Comparison of ENCODE assay signal across 8 mouse cellular contexts in the genomic region with DNA sequence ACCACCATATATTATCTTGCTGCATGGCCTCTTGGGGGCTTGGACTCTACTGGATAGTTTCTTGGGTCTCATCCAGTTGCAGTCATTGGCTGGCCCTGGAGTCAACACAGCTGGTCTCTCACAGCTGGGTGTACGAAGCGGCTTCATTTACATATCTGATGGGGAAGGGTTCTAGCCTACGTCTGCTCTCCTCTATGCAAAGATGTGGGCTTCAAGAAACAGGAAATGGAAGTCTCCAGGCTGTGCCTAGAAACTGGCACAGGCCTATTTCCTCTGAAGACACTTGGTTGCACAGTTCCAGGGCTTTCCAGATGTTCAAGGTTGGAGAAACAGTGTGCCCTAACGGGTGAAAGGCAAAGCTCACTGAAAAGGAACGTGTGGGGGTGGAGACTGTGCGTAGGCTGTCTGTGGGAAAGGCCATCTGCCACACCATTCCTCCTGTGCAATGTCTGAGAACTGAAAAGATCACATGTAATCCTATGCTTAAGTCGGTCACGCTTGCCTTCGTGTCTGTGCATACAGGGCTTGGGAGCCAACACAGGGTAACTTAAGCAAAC. TPM values are rescaled to one million over a fixed set of nuclear protein-coding genes. Genes with fewer than 3 reads are reported as not detected.
DNase-seq lines count a peak whose midpoint lies in the region; ATAC-seq and TF ChIP-seq lines count a peak whose summit lies in the region.

No protein-coding gene starts in this region.

- WGBS in heart, adult 2 months, result 59% methylated on average over 9 of the region's 9 CpGs
- WGBS in limb, embryonic 14.5 days, result 66% methylated on average over 9 of the region's 9 CpGs

- H3K9ac ChIP-seq in heart, adult 2 months (ENCODE audit: low read depth, low read length), result no peak overlapping the region
- no peak overlapping the region for H3K9ac ChIP-seq in limb, embryonic 14.5 days (ENCODE audit: low read depth, low read length, severe bottlenecking)

- no peaks in the 10 kb centered on the region for H3K9me3 ChIP-seq in limb, embryonic 14.5 days (ENCODE audit: control insufficient read depth, low read length)

- no peak for TF ChIP-seq CTCF in Patski (IDR thresholded peaks at IDR 0.05)
- TF ChIP-seq CTCF in heart, adult 2 months (IDR thresholded peaks at IDR 0.05), result no peak

- H3K4me3 ChIP-seq in heart, adult 2 months, result no peak overlapping the region
- H3K4me3 ChIP-seq in limb, embryonic 14.5 days (replicated peaks; ENCODE audit: low read length), result no peak overlapping the region

- no peaks in the 10 kb centered on the region for H3K27me3 ChIP-seq in Patski
- no peaks in the 10 kb centered on the region for H3K27me3 ChIP-seq in heart, adult 2 months (ENCODE audit: control insufficient read depth, insufficient read depth, low read length)
- no peaks in the 10 kb centered on the region for H3K27me3 ChIP-seq in limb, embryonic 14.5 days (ENCODE audit: control insufficient read depth, insufficient read depth, low read length)

- intact Hi-C loops in heart, adult 2 months (cut with DNase I), result no loop called here
- intact Hi-C loops in gastrocnemius, postnatal 14 days (cut with DNase I; ENCODE audit: low total_unique reads), result no loop called here

- ATAC-seq in frontal cortex, adult (ENCODE audit: low TSS enrichment), result peak; percentile 78
- ATAC-seq in Patski, result peak; percentile 72
- ATAC-seq in limb, embryonic 14.5 days (ENCODE audit: low FRiP score, low read depth), result peak; percentile 75; the same call in 1 of the 2 replicates

- H3K27ac ChIP-seq in heart, adult 2 months, result peak overlapping the region; percentile 41; the same call in 1 of the 2 replicates
- H3K27ac ChIP-seq in limb, embryonic 14.5 days (replicated peaks; ENCODE audit: low read depth, low read length), result no peak overlapping the region; the same call in 1 of the 2 replicates

- H3K79me2 ChIP-seq in heart, adult 2 months (replicated peaks; ENCODE audit: control insufficient read depth, insufficient read depth, low read length), result no peaks in the 10 kb centered on the region

- H3K4me2 ChIP-seq in limb, embryonic 14.5 days (replicated peaks; ENCODE audit: low read depth, low read length, severe bottlenecking), result no peak overlapping the region

- POLR2A ChIA-PET in Patski (lab: Charles Lee), result interaction anchor here (0.9 to 2.7 kb wide), 6 partner anchors 13 to 167 kb away, joined by 3 to 10 read pairs (median 4); no protein-coding TSS in a partner anchor

- H3K36me3 ChIP-seq in heart, adult 2 months (ENCODE audit: control insufficient read depth, insufficient read depth, low read length), result no peaks in the 10 kb centered on the region
- peaks cover 7% of the 10 kb centered on the region; the same call in 1 of the 2 replicates for H3K36me3 ChIP-seq in limb, embryonic 14.5 days (ENCODE audit: control insufficient read depth, insufficient read depth, low read length)

- no peak for TF ChIP-seq POLR2A in heart, adult 2 months (IDR thresholded peaks at IDR 0.05; ENCODE audit: insufficient read depth, low read depth, low read length)
- no peak for TF ChIP-seq POLR2A in limb, embryonic 14.5 days (IDR thresholded peaks at IDR 0.05; ENCODE audit: borderline replicate concordance, extremely low read depth, insufficient read depth, insufficient read length)

- TF ChIP-seq EP300 in heart, adult 2 months (IDR thresholded peaks at IDR 0.05; ENCODE audit: insufficient read depth, low read depth, low read length), result 0 out of 2 replicates have a peak, but pooled peaks have one; percentile 13

- in situ Hi-C loops in Patski (cut with MboI; ENCODE audit: low pct_unique_long_range_greater_than_20kb), result loop anchor here (10.0 kb wide), 1 partner anchor 921 kb away; no protein-coding TSS in a partner anchor

- H3K4me1 ChIP-seq in heart, adult 2 months (ENCODE audit: control insufficient read depth, insufficient read depth, low read length), result peaks cover 10% of the 10 kb centered on the region
- H3K4me1 ChIP-seq in limb, embryonic 14.5 days (ENCODE audit: control insufficient read depth, insufficient read depth, low read length), result peaks cover 30% of the 10 kb centered on the region

- CTCF ChIA-PET in Patski (lab: Charles Lee), result interaction anchor here (1.1 to 3.4 kb wide), 12 partner anchors 9 to 149 kb away, joined by 3 to 22 read pairs (median 4); no protein-coding TSS in a partner anchor

- DNase-seq in frontal cortex, postnatal 14 days (ENCODE audit: low spot score in 2 of 2), result no peak
- DNase-seq in Patski (ENCODE audit: low read depth, low spot score), result no peak
- DNase-seq in heart, adult 2 months, result peak in 1 of 2 experiments; percentile 44
- DNase-seq in limb, embryonic 14.5 days (ENCODE audit: low spot score), result no peak
- DNase-seq in spleen, postnatal 4 days (ENCODE audit: low spot score in 2 of 2), result no peak
- DNase-seq in gastrocnemius, postnatal 14 days, result no peak
- DNase-seq in embryo, embryonic 9.5 days (ENCODE audit: extremely low spot score), result no peak

RNA-seq across cellular contexts. Expression of a gene that starts 20.8 kb away (rescaled TPM):
- 69.9 TPM for polyA plus RNA-seq in Patski (2021)
- 10 to 100 TPM in 1 of 2 experiments, 1 to 10 TPM in 1; 7.9 to 10.6 TPM for total RNA-seq in heart, adult 2 months (2021)
- 1.8 and 2.6 TPM in 2 replicates for polyA plus RNA-seq in heart, adult 2 months (2012; rRNA removed)
- polyA plus RNA-seq in limb, embryonic 14.5 days (2012; rRNA removed), result 33.0 and 38.7 TPM in 2 replicates
- polyA plus RNA-seq in limb, embryonic 14.5 days (2014; fragmentation: Nextera tagmentation; extraction: Ambion mirVana), result 36.6 and 42.3 TPM in 2 replicates
- 10 to 100 TPM in 1 of 2 experiments, 1 to 10 TPM in 1; 9.0 to 15.5 TPM for total RNA-seq in gastrocnemius, postnatal 14 days (2021)
